Mouse (Mus musculus) 3T3-L1 (cell line): ENCODE data around the gene Slc8b1.
"Not testable (repeated sequence)": the region's sequence is repeated elsewhere in the genome, so short reads cannot be mapped to it uniquely, and the experiment has no call there.

ENCODE experiments used
- DNase-seq: peaks from one replicate; pipeline ENCODE4 v3.0.0-alpha.2; 2015; ENCODE audit warnings: low read depth, low spot score

Gene Slc8b1

DNA sequence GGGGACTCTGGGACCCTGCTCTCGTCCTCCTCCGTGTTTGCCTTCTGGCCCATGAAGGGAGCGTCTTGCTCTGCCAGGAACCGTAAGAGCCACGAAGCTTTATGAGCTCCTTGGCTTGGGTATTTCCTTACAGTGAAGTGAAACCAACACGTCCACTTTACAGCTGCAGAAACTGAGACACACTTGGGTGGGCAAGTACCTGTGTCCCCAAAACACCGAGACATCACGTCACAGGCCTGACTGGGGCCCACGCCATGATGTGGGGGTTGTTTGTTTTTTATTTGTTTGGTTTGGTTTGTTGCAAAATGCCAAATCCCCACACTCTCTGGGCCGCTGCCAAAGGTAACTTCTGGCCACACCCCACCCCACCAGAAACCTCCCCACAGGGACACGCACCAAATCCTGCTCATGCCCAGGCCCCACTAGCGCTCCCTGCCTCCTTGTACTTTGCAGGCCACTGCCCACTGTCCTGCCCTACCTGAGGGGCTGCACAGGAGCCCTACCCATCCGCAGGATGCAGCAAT, 15.2 kb upstream of the Slc8b1 start:
- no peak for DNase-seq

DNA sequence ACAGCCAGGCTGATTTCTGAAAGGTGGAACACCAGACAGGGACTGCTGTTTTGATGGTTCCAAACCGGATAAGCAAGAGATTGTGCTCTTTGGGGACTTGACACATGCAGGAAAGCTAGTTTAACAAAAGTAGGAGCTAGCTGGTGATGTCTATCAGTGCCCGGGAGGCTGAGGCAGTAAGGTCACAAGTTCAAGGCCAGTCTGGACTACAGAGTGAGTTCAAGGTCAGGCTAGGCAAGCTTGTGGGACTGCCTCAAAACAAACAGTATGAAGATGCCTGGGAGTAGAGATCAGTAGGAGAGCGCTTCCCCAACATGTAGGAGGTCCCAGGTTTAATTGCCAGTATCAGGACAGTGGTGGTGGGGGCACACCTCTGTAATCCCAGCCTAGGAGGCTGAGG, 13.9 kb upstream of the Slc8b1 start:
- DNase-seq: no peak

GRCm38 (mm10) chr5:120499202-120499601, 11.8 kb upstream of the Slc8b1 start:
- DNase-seq: no peak

DNA sequence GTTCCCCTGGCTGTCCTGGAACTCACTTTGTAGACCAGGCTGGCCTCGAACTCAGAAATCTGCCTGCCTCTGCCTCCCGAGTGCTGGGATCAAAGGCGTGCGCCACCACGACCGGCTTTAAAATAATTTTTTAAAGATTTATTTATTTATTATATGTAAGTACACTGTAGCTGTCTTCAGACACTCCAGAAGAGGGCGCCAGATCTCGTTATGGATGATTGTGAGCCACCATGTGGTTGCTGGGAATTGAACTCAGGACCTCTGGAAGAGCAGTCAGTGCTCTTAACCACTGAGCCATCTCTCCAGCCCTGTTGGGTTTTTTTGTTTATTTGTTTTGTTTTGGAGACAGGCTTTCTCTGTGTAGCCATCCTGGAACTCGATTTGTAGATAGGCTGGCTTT, 10.4 kb upstream of the Slc8b1 start:
- not testable (repeated sequence) for DNase-seq

DNA sequence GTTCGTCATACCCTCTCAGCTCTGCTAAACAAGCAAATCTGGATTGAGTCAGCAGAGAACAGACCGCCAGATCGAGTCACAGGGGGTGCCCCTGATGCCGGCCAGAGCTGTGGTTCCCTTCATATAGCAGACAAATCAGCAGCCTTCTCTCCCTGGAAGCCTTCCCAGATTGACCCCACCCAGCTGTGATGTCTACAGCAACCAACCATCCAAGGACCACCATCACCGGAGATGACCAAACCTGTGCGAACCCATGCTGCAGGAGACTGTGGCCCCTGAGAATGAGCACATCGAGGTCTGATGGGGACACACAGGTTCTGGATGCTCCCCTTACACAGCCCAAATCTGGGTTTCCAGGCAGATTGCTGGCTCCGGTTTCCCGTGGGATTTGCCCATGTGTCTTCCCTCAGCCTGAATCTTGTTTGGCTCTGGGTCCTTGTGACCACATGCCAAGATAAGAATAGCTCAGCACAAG, 8.8 kb upstream of the Slc8b1 start:
- peak; percentile 86 for DNase-seq

GRCm38 (mm10) chr5:120502675-120503143, 8.3 kb upstream of the Slc8b1 start:
- peak; percentile 66 for DNase-seq

- DNase-seq: peak; percentile 88
These were observed 7.7 kb upstream of the Slc8b1 start, which contains the start of gene Plbd2 for GRCm38 (mm10) chr5:120503144-120503795. TSS of gene Plbd2 (minus strand) at chr5:120503625.

GRCm38 (mm10) chr5:120505368-120505767, 5.6 kb upstream of the Slc8b1 start:
- DNase-seq: peak; percentile 97

DNA sequence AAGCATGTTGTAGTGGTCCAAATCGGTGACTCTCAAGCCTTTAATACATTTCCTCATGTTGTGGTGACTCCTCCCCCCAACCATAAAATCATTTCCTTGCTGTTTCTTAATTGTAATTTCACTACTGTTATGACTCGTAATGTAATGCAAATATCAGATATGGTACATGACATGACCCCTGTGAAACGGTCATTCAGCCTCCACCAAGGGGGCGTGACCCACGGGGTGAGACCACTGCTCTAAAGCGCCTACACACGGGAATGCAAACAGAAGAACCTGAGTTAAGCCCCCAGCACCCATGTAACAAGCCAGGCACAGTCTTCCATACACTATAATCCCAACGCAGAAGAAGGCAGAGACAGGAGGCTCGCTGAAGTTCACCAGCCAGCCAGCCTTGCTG, 5.2 kb upstream of the Slc8b1 start:
- DNase-seq: no peak

GRCm38 (mm10) chr5:120506490-120506889, 4.5 kb upstream of the Slc8b1 start:
- no peak for DNase-seq

DNA sequence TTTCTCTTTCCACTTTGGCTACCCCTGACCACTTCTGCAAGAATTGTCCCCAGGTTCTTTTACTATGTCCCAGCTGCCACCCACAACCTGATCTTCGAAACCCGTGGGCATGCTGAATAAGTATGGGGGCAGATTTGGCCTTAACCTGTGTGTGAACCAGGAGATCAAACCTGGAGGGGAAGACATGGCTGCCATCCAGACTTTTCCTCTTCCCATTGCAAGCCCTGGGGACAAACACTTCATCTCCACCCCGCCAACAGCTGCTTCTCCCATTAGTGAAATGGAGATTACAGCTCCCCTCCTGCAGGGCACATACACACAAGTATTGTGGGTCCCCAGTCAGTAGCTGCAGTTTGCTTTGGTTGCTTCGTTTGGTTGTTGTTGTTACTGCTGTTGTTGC, 3.7 kb upstream of the Slc8b1 start:
- DNase-seq: no peak

GRCm38 (mm10) chr5:120511643-120512220, 764 bp downstream of the Slc8b1 start:
- peak; percentile 43 for DNase-seq

DNA sequence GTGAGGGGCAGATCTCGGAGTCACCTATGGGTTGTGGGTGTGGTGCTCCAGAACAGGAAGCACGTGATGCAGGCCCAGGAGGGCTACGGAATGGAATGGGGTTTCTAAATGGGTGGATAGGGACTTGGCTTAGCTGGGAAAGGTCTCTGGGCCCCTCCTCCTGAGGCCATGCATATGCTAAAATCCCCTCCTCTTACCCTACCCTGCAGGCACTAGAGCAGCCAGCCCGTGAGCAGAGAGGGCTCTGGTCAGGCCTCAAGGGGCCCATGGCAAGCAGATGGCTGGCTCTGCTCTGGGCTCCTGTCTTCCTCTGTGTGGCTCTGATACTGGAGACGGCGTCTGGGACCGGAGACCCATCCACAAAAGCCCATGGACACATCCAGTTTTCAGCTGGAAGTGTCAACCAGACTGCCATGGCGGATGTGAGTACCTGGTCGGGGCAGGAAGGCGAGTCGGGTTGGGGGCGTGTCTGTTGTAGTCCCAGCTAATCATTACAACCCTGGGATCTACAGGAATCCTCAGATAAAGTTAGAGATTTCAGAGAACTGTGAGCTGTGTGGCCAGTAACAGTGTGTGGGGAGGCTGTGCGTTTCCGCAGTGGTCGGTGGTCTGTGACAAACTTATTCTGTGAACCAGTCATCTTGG, 2.1 kb downstream of the Slc8b1 start:
- DNase-seq: no peak

- peak; percentile 31 for DNase-seq
These were observed 3.2 kb downstream of the Slc8b1 start for GRCm38 (mm10) chr5:120514031-120514677.

DNA sequence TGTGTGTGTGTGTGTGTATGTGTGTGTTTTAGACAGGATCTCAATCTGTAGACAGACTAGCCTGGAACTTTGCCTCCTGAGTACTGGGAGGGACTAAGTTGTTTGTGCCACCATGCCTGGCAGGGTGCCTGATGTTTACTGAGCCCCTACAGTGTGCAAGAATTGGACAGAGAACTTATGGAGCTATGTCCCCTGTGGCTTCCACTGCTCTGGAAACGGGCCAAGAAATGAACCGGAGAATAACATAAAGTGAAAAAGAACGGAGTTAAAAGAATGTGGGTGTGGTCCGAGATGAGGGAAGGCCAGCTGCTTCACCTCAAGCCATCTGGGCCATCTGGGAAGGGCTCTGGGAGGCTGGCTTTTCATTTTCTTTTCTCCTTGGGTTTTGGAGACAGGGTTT, 3.8 kb downstream of the Slc8b1 start:
- peak; percentile 91 for DNase-seq

DNA sequence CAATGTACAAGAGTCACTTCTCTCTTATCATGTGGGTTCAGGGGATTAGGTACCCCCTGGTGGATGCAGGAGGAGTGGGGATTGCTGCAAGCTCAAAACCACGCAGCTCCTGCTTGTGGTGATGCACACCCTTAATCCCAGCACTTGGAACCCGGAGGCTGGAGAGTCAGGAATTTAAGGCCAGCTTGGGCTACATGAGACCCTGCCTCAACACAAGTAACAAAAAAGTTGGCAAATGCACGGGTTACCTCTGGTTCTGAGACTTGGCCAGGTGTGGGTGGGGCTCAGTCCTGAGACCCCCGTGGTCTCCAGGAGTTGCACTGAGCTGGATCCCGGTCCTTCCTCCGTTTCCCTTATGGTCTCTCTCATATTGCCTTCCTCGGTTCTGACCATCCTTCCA, 4.5 kb downstream of the Slc8b1 start:
- peak; percentile 36 for DNase-seq

DNA sequence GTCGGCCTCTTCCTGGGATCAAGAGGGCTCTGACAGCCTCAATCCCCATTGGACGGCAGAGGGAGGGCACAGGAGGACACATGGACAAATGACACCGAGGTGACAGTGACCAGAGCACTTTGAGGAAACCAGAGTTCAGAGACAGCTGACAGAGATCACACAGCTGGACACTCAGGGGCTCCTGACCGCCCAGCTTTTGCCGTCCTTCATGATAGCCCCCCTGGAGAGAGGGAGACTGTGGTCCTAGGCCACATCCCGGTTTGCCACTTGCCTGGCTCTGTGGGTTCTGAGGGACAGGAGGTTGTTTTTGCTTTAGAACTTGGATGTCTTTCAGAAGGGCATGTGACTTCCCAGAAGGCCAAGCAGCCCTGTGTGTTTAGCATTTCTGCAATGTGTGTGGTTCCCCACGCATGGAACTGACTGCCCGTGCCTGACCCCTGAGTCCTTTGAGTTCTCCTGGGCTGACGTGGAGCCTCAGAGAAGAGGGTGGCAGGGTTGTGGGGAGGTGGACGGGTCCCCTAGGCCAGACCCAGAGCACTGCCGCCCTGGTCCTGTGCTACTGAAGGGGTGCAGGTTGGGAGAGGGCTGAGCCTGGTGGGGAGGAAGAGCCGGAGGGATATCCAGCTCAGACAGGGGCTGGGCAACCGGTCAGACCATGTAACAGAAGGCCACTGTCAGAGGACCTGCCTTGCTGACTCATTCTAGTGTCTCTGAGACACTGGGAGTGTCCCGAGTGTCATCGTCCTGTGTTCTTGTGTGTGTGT, 5.4 kb downstream of the Slc8b1 start:
- DNase-seq: peak; percentile 52

GRCm38 (mm10) chr5:120517552-120517951, 6.6 kb downstream of the Slc8b1 start:
- DNase-seq: peak; percentile 99

- DNase-seq: peak; percentile 57
These were observed 11.7 kb downstream of the Slc8b1 start for GRCm38 (mm10) chr5:120522649-120523048.

- no peak for DNase-seq
These were observed 13.8 kb downstream of the Slc8b1 start for GRCm38 (mm10) chr5:120524736-120525135.

DNA sequence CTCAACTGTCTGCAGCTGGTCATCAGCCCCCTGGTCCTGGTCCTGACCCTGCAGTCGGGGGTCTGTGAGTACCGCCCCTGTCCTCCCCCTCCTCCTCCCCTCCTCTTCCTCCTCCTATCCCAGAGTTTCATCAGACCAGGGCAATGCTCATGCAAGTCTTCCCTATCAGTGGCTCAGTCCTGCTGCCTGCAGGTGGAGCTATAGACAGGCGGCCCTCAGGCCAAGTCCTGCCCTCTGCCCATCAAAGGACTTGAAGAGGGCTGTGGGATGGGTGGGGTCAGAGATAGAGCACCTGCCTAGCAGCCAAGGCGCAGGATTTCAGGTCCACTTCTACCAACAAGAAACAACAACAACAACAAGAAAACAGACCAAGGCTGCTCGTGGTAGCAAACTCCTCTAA, 14.8 kb downstream of the Slc8b1 start:
- no peak for DNase-seq
